Mouse (Mus musculus) olfactory bulb, adult 2 months (tissue): ENCODE results near the gene Tom1l2.

Experiments
- CTCF ChIP-seq: fragments of 200-500 bp; IDR thresholded peaks from 2 replicates; pipeline ENCODE4 v1.5.1; 2012; ENCODE audit warnings: low read depth, mild to moderate bottlenecking, low read length, moderate library complexity; ENCODE audit not compliant: insufficient read depth
- POLR2A ChIP-seq: fragments of 200-500 bp; IDR thresholded peaks from 2 replicates; pipeline ENCODE4 v1.6.1; 2012; ENCODE audit warnings: mild to moderate bottlenecking, low read depth, low read length, moderate library complexity; ENCODE audit not compliant: insufficient read depth

GRCm38 (mm10) chr11:60193556-60193955 is 159.1 kb downstream of the Tom1l2 start:
- no peak for TF ChIP-seq CTCF
- no peak for TF ChIP-seq POLR2A
